Mouse (Mus musculus): Measurements from ENCODE around the gene Lars2.
"Not testable (repeated sequence)": the region's sequence is repeated elsewhere in the genome, so short reads cannot be mapped to it uniquely, and the experiment has no call there.

Lars2 gene

GRCm38 (mm10) chr9:123366708-123367385, at the start of gene Lars2:
Gene Lars2, plus strand, starts transcription at chr9:123366927.
- peak; percentile 82 to 88 for DNase-seq

GRCm38 (mm10) chr9:123326106-123326505, 40.6 kb upstream of the Lars2 start:
- DNase-seq = no peak

- DNase-seq = no peak
Measured at GRCm38 (mm10) chr9:123328336-123328735, 38.4 kb upstream of the Lars2 start.

GRCm38 (mm10) chr9:123329831-123330230, 36.9 kb upstream of the Lars2 start:
- DNase-seq = no peak

GRCm38 (mm10) chr9:123330271-123330670, 36.5 kb upstream of the Lars2 start:
- not testable (repeated sequence) for DNase-seq

- DNase-seq = no peak
Measured at GRCm38 (mm10) chr9:123333479-123333878, 33.2 kb upstream of the Lars2 start.

GRCm38 (mm10) chr9:123335044-123335670, 31.6 kb upstream of the Lars2 start:
- no peak for DNase-seq

GRCm38 (mm10) chr9:123339651-123340144, 27.0 kb upstream of the Lars2 start:
- no peak for DNase-seq

- DNase-seq = no peak
Measured at GRCm38 (mm10) chr9:123341256-123341655, 25.5 kb upstream of the Lars2 start.

GRCm38 (mm10) chr9:123343069-123343468, 23.7 kb upstream of the Lars2 start:
- no peak for DNase-seq

- not testable (repeated sequence) for DNase-seq
Measured at GRCm38 (mm10) chr9:123349286-123349685, 17.4 kb upstream of the Lars2 start.

GRCm38 (mm10) chr9:123359981-123360380, 6.7 kb upstream of the Lars2 start:
- DNase-seq = no peak

- DNase-seq = no peak
Measured at GRCm38 (mm10) chr9:123365353-123365752, 1.4 kb upstream of the Lars2 start.

- DNase-seq = no peak
Measured at GRCm38 (mm10) chr9:123365942-123366707, 602 bp upstream of the Lars2 start.

- no peak for DNase-seq
Measured at GRCm38 (mm10) chr9:123367636-123368035, 909 bp downstream of the Lars2 start.

GRCm38 (mm10) chr9:123382399-123382798, 15.7 kb downstream of the Lars2 start:
- no peak for DNase-seq

GRCm38 (mm10) chr9:123384696-123385095, 18.0 kb downstream of the Lars2 start:
- no peak for DNase-seq

GRCm38 (mm10) chr9:123385352-123386198, 18.8 kb downstream of the Lars2 start:
- DNase-seq = no peak

GRCm38 (mm10) chr9:123386347-123386746, 19.6 kb downstream of the Lars2 start:
- DNase-seq = no peak

GRCm38 (mm10) chr9:123388087-123389007, 21.6 kb downstream of the Lars2 start:
- DNase-seq = not testable (repeated sequence)

GRCm38 (mm10) chr9:123391140-123391849, 24.6 kb downstream of the Lars2 start:
- no peak for DNase-seq
